Mouse (Mus musculus): ENCODE measurements at regions not wholly inside any gene's neighbourhood (a gene's known extent, or its start where the extent isn't known, plus 50 kb on each side); places are given as distances from the start of the nearest gene placed in this dataset.

DNA sequence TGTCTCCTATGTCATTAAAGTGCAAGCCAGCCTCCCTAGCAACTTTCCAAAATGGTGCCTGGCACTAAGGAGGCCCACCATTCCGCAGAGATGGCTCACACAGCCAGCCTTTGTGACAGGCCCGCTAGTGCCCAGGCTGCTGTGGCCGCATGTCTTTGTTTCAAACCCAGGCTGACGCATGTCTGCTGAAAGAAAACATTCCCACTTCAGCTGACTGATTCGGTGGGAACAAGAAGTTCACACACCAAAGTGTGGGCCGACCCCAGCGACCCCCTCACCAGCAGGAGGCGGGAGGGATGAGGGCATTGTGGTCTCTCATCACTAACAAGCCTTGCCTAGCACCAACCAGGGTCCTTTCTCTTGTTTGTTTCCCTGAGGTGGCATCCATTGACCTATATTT is 190.9 kb downstream of the Tle3 start:
- TF ChIP-seq CTCF (IDR thresholded peaks at IDR 0.05; ENCODE audit: low read depth, low read length), result no peak
- no peak for TF ChIP-seq POLR2AphosphoS5 (IDR thresholded peaks at IDR 0.05; ENCODE audit: insufficient replicate concordance, low read depth, low read length)
- TF ChIP-seq GATA1 (IDR thresholded peaks at IDR 0.05; ENCODE audit: borderline replicate concordance, low read length), result no peak

Data from G1E (cell line).